Mouse (Mus musculus) cerebellum, adult 2 months (tissue): ENCODE data around the gene BC028528. TPM values are rescaled to one million over a fixed set of nuclear protein-coding genes. Genes with fewer than 3 reads are reported as not detected.
"Not testable (repeated sequence)": the region's sequence is repeated elsewhere in the genome, so short reads cannot be mapped to it uniquely, and the experiment has no call there.

Source experiments
- DNase-seq, 2 experiments: peaks; one replicate each; pipeline ENCODE4 v3.0.0; 2021
- H3K27ac ChIP-seq: fragments of 200-500 bp; 2 replicates; pipeline ENCODE4 v1.5.1; 2012; ENCODE audit warnings: low read length, control low read depth, inconsistent platforms; ENCODE audit not compliant: insufficient read depth
- H3K27me3 ChIP-seq: fragments of 200-500 bp; 2 replicates; pipeline ENCODE4 v1.6.1; 2012; ENCODE audit warnings: inconsistent platforms, mild to moderate bottlenecking, low read length, moderate library complexity; ENCODE audit not compliant: control insufficient read depth, insufficient read depth
- H3K4me1 ChIP-seq: fragments of 200-500 bp; 2 replicates; pipeline ENCODE4 v1.6.1; 2011; ENCODE audit warnings: low read length; ENCODE audit not compliant: control insufficient read depth, insufficient read depth
- H3K4me3 ChIP-seq: fragments of 200-500 bp; replicated peaks from 2 replicates; pipeline ENCODE3; 2011; ENCODE audit warnings: mild to moderate bottlenecking, low read depth, low read length, control low read depth; ENCODE audit not compliant: insufficient read depth
- CTCF ChIP-seq: fragments of 200-500 bp; IDR thresholded peaks from 2 replicates; pipeline ENCODE4 v1.5.1; 2011; ENCODE audit warnings: low read depth, mild to moderate bottlenecking, control low read depth, low read length, moderate library complexity, borderline replicate concordance; ENCODE audit not compliant: insufficient read depth
- POLR2A ChIP-seq: fragments of 200-500 bp; IDR thresholded peaks from 2 replicates; pipeline ENCODE4 v1.6.1; 2011; ENCODE audit warnings: low read length, control low read depth, borderline replicate concordance; ENCODE audit not compliant: insufficient read depth
- WGBS: fragments of 180-500 bp; shearing (Covaris S2); methylation state at CpG from one replicate; pipeline ENCODE4 v1.1.7; 2018; 5-methylcytosine and 5-hydroxymethylcytosine counted together
- polyA plus RNA-seq: library from polyadenylated mRNA; depleted of rRNA; stranded (reverse); fragments of >200 nt; gene quantifications from 2 replicates; pipeline ENCODE4 v1.2.3, GENCODE M21; 2012

The BC028528 gene
- polyA plus RNA-seq, 1 experiment: 9.0 TPM

DNA sequence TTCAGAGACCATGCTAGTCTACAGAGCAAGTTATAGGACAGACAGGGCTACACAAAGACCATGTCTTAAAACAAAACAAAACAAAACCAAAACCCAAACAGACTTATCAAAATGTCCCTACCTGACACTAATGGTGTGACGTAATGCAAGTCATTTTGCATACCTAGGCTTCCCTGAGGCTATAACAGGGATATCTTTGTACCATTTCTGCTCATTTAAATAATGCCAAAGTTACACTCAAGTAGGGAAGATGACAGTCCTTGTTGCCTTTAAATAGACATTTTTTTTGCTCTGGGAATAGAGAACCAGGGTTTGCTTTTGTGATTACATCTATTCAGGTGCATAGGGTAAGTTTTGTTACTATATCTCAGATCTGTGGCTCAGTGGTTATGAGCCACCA is 39.7 kb upstream of the BC028528 start:
- no peaks in the 10 kb centered on the region for H3K4me1 ChIP-seq
- WGBS: 95% methylated on average over 1 of the region's 1 CpGs
- no peak for TF ChIP-seq POLR2A
- TF ChIP-seq CTCF: no peak
- no peaks in the 10 kb centered on the region for H3K27me3 ChIP-seq
- no peak overlapping the region for H3K4me3 ChIP-seq
- no peak overlapping the region for H3K27ac ChIP-seq
- DNase-seq: no peak

GRCm38 (mm10) chr3:95930471-95930789 is 38.6 kb upstream of the BC028528 start:
- Histone ChIP-seq H3K27ac (no peak overlapping the region), H3K27me3 (no peaks in the 10 kb centered on the region), H3K4me3 (peak overlapping the region; percentile 91), H3K4me1 (no peaks in the 10 kb centered on the region)
- TF ChIP-seq CTCF (no peak), POLR2A (no peak)
- no peak for DNase-seq
- WGBS: 8% methylated on average over 5 of the region's 5 CpGs

DNA sequence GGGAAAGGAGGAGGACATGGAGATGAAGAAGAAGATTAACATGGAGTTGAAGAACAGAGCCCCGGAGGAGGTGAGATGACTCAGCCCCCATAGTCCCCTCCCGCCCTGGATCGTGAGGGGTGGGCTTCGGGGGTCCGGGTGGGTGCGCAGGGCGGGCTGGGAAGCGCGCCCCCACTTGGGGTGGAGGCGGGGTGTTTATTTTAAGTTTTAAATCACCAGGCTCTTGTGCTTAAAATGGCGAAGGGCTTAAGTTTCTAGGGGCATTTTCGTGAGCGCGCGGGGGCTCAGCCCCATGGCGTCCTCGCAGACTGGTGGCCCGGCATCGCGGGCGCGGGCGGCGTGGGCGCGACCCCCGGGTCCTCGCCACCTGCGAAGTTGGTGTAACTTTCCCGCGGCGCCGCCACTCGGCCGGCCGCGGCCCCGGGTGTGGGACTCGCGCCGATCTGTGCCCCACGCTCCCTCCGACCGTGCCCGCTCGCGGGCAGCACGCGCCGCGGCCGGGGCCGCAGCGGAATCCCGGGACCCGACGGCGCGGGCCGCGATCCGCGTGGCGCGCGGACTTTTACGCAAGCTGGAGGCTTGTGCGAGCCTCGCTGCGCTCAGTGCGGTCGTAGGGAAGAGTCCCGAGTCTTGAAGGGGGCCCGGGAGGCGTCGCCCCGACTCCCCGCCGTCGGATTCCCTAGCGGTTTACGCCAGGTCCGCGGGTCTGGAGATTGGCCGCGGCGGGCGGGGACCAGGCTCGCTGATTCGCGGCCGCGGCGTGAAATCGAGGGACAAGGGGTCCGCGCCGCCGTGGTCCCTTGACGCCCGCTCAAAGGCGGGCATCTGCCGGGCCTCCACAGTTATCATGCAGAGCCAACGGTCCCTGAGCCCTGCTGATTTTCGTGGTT is 38.0 kb upstream of the BC028528 start:
- Histone ChIP-seq H3K27me3 (no peaks in the 10 kb centered on the region), H3K4me1 (no peaks in the 10 kb centered on the region), H3K4me3 (peak overlapping the region; percentile 91), H3K27ac (peak overlapping the region; percentile 38; the same call in 1 of the 2 replicates)
- under 1% methylated on average over 105 of the region's 105 CpGs for WGBS
- DNase-seq: peak; percentile 44 to 61
- TF ChIP-seq CTCF: no peak

- peak; percentile 97 to 98 for DNase-seq
- H3K4me1 ChIP-seq: no peaks in the 10 kb centered on the region
- TF ChIP-seq POLR2A (peak; percentile 76; the same call in 1 of the 2 replicates), CTCF (no peak)
- under 1% methylated on average over 49 of the region's 49 CpGs for WGBS
- H3K4me3 ChIP-seq: peak within 1 kb of the TSS; percentile 91
- H3K27me3 ChIP-seq: no peaks in the 10 kb centered on the region
- H3K27ac ChIP-seq: peak within 1 kb of the TSS; percentile 38; the same call in 1 of the 2 replicates
Measured at GRCm38 (mm10) chr3:95928658-95929503, 37.1 kb upstream of the BC028528 start, which contains the start of gene Anp32e. TSS of gene Anp32e (plus strand) at chr3:95929246.

- H3K27me3 ChIP-seq: no peaks in the 10 kb centered on the region
- no peak for DNase-seq
- no peaks in the 10 kb centered on the region for H3K4me1 ChIP-seq
- H3K27ac ChIP-seq: no peak overlapping the region
- TF ChIP-seq POLR2A (no peak), CTCF (no peak)
- peak overlapping the region; percentile 80 for H3K4me3 ChIP-seq
- WGBS: 74% methylated on average over 6 of the region's 6 CpGs
Measured at GRCm38 (mm10) chr3:95928261-95928657, 36.5 kb upstream of the BC028528 start.

- H3K27ac ChIP-seq: no peak overlapping the region
- DNase-seq: no peak
- 77% methylated on average over 5 of the region's 5 CpGs for WGBS
- no peaks in the 10 kb centered on the region for H3K4me1 ChIP-seq
- TF ChIP-seq POLR2A: no peak
- TF ChIP-seq CTCF: no peak
- H3K4me3 ChIP-seq: no peak overlapping the region
- no peaks in the 10 kb centered on the region for H3K27me3 ChIP-seq
Measured at GRCm38 (mm10) chr3:95925087-95925486, 33.3 kb upstream of the BC028528 start.

DNA sequence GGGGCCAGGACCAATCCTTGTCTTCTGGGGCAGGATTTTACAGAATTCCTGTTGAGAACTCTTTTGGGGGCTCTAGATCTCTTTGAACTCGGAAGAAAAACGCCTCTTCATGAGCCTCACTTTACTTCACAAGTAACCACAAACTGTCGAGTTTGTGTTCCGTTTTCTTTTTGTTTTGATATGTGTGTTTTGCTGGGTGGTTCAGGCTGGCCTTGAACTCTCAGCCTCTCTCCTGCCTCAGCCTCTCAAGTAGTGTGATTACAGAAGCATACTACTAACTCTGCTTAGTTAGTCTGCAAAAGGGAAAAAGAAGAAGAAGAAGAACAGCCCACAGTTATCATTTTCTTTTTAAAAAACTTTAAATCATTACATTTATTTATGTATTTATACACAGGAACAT is 32.4 kb upstream of the BC028528 start:
- no peak overlapping the region for H3K4me3 ChIP-seq
- TF ChIP-seq CTCF (no peak), POLR2A (no peak)
- DNase-seq: no peak
- WGBS: 73% methylated on average over 4 of the region's 4 CpGs
- H3K27ac ChIP-seq: no peak overlapping the region
- no peaks in the 10 kb centered on the region for H3K27me3 ChIP-seq
- no peaks in the 10 kb centered on the region for H3K4me1 ChIP-seq

DNA sequence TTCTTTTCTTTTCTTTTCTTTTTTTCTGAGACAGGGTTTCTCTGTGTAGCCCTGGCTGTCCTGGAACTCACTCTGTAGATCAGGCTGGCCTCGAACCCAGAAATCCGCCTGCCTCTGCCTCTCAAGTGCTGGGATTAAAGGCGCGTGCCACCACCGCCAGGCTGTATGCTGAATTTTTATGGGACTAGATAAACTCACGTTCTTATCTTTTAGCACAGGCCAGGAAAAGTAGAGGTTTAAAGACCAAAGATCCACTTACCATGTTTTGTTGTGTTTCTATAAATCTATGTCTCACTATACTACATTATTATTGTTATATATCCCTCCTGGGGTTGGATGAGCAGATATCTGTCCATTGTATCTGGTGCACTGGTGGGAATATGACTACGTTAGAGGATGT is 31.6 kb upstream of the BC028528 start:
- DNase-seq, H3K27ac ChIP-seq, H3K4me3 ChIP-seq, H3K4me1 ChIP-seq, H3K27me3 ChIP-seq: not testable (repeated sequence)
- WGBS: 82% methylated on average over 7 of the region's 7 CpGs

DNA sequence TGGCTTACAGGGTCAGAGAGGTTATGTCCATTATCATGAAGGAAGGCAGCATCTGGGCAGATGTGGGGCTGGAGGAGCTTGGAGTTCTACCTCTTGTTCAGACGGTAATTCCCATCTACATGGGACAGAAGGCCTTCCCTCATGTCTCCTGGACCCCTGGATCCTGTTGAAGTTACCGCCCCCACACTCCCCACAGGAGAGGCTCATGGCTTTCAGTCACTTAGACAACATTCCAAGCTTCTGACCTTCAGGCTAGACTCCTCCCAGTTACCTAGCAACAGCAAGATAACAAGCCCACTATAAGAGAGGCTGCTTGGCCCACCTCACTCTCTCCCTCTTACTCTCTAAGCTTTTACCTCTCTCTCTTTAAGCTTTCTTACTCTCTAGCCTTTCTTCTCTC is 28.7 kb upstream of the BC028528 start:
- not testable (repeated sequence) for DNase-seq, H3K27me3 ChIP-seq
- 65% methylated on average over 2 of the region's 2 CpGs for WGBS

More for the DNA sequence above, 28.7 kb upstream of the BC028528 start:
- not testable (repeated sequence) for H3K4me1 ChIP-seq, H3K4me3 ChIP-seq, H3K27ac ChIP-seq
